Mouse (Mus musculus) kidney, postnatal 25 days (tissue): Measurements from ENCODE around the gene Prg3.

Source experiments
- DNase-seq, 2 experiments: peaks; one replicate each; pipeline ENCODE4 v3.0.0; 2021; ENCODE audit warnings: mixed read lengths in 2 of 2

Gene Prg3

DNA sequence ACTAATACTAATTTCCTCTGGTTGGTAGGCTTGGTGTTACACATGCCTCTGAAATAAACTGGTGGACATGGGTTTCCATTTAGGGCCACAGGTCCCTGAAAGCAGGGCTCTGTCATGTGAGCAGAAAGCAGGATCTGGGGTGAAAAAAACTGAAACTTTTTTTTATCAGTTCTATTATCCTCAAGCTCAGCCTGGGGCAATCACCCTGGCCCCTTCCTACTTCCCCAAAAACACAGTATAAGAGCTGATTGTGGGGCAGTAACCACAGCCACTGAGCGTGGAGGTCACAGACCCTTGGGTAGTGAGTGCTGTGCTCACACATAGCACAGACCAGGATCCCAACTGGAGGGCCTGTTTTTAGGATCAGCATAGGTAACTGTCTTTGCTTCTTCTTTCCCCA is at the start of gene Prg3:
TSS of gene Prg3 (plus strand) at position 286 of the 400 bp plus-strand sequence.
- no peak for DNase-seq

DNA sequence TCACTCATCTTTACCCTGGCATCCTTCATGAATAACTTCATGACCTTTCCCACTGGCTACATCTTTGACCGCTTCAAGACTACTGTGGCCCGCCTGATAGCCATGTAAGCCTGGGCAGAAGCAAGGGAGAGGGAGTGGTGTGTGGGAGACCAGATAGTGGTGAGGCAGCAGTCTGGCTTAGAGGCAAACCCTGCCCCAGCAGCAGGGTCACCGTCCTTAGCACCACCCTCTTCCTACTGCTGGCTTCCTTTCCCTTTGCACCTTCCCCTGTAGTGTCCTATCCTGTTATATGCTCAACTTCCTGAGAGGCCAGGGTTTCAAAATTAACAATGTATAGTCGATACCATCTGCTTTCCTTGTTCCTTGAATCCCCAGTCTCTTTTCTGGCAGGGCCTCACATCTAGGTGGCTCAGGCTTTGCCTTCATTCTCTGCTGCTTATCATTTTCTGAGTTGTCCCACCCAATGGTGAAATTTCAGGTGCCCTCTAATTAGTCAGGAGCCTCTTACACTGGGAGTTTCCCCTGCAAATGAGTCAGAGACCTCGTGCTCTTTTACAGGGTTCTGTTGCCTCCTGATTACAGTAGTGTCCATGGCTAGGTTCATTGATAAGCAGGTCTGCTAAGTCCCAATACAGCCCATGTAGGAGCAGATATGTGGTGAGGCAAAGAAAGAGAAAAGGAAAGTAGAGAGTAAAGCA is 49.6 kb upstream of the Prg3 start:
- DNase-seq: peak; percentile 25 to 56

DNA sequence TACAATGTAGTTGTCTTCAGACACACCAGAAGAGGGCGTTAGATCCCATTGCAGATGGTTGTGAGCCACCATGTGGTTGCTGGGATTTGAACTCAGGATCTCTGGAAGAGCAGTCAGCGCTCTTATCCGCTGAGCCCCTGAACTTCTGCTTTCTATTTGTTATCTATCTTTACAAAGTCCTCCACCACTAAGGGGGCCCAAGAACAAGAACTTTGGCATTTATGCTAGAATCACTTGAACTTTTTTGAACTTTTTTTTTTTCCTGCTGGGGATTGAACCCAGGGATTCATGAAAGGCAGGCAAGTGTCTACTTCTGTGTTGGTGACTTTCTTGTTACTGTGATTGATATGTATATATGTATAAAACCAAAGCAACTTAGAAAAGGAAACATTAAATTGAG is 48.7 kb upstream of the Prg3 start:
- DNase-seq: no peak

DNA sequence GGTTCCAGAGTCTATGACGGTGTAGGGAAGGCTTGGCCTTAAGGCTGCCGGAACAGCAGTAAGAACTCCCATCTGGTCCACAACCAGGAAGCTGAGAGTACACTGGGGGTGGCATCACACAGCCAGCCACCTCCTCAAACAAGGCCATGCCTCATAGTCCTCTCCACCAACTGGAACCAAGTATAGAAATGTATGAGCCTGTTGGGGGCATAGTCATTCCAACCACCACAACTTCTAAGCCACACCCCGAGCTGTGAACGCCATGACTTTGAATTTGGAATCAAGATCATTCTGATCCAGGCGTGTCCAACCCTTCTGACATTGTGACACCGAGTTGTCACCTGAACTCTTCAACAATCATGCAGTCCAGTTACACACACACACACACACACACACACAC is 48.3 kb upstream of the Prg3 start:
- no peak for DNase-seq

DNA sequence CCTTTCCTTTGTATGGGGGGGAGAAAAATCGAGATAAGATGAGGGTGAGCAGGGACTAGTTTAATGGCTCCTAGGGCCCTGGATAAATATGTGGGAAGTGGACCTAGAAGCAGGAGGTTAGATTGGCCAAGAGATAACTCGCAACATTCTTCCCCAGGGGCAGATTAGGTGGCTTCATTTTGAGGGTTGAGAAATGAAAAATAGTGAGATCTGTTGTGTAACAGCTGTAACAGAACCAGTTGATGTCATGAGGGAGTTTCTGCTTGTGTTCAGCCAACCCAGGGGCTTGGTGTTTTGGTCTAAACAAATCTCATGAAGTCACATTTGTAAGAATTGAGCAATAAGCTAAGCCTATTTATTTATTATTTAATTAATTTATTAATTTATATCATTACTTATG is 46.7 kb upstream of the Prg3 start:
- no peak for DNase-seq

DNA sequence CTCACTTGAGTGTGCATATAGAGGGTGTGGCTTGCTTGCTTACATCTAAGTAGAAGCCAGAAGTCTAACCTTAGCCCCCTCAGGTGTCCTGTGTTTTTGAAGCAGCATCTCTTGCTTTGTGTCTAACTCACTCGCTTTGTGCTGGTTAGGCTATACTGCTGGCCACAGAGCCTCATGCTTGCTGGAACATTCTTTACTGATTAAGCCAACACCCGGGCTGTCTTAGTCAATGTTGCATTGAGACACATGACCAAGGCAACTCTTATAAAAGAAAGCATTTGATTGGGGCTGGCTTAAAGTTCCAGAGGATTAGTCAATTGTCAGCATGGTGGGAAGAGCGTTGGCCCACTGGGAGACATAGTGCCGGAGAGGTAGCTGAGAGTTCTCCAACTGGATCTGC is 46.2 kb upstream of the Prg3 start:
- no peak for DNase-seq

DNA sequence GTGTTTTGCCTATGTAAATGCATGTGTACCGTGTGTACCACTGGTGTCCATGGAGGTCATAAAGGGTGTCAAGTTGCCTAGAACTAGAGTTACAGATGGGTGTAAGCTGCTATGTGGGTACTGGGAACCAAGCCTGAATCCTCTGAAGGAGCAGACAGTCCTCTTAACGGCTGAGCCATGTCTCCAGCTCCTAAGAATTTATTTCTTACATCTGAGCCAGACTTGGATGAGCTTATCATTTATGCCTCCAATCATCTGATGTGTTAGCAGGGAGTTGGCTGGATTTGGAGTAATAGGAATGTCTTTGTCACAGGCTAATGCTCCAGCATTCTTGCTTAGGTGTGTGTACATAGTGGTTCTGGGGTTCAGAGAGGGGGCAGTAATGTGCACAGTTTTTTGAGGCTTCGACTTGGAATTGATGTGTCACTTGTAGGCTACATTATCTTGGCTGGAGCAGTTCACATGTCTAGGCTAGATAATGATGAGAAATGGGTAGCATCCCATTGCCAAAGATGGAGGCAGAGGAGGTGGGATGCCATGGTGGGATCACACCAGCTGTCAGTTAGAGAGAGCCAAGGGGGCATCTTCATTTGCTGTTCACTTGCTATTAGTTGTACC is 40.8 kb upstream of the Prg3 start:
- no peak for DNase-seq

DNA sequence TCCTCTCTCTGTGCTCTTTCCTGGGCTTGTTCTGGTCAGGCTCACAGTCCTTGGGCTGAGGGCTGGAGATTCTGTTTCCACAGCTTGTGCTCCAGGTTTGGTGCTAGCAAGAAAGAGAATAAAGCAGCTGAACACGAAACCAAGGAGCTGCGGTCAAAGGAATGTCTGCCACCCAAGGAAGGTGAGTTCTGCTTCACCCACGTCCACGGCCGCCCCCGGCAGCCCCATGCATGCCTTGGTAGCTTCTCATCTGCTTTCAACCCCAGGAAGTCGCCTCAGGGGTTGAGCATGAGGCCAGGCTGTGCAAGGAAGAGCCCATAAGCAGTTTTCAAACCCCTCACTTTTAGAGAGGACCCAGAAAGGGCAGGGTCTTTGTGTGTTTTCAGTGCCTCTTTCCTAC is 39.8 kb upstream of the Prg3 start:
- no peak for DNase-seq

DNA sequence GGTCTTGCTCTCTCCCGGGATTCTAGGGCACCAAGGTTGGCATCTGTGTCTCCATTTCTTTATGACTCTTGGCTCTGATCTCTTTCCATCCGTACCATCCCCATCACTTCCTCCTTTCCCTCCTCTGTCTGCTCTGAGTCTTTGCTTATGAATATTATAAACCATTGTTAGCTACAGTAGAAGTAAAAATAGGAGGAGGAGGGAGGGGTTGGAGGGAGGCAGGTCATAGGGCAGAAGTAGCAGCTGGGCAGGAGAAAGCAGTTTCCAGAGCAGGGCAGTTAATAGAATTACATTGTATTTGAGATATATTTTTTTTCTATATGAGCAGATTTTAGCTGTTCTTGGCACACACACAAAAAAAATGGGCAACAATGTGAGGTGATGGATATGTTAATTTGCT is 39.3 kb upstream of the Prg3 start:
- no peak for DNase-seq

DNA sequence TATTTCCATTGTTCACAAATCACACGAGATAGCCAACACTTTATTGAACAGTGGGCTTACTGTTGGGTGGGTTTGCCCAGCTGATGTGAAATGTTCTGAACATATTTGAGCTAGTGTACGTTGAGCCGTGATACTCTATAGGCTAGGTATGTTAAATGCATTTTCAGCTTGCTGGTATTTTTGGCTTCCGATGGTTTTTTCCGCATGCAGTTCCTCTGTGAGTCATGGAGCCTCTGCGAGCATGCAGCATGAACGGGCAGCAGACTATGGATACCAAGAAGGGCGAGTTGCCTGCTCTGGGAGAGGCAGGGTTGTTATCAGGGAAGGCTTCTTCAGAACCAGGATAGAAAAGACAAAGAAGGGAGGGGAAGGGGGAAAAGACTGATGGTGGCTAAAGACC is 37.0 kb upstream of the Prg3 start:
- no peak for DNase-seq

DNA sequence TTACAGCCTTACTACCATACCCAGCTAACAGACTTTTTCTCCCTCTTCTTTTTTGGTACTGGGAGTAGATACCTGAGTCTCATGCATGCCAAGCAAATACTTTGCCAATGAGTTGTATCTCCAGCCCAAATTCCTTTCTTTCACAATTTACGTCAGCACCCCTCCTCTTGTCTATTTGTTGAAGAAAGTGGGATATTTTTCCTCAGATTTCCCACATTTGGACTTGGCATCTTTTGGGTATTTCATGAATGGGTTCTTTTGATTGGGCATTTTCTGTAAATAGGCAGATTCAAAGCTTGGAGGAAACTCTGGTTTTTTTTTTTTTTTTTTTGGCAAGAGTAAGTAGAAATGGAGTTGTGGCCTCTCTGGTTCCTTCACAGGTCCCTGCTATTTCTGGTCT is 35.8 kb upstream of the Prg3 start:
- DNase-seq: no peak

DNA sequence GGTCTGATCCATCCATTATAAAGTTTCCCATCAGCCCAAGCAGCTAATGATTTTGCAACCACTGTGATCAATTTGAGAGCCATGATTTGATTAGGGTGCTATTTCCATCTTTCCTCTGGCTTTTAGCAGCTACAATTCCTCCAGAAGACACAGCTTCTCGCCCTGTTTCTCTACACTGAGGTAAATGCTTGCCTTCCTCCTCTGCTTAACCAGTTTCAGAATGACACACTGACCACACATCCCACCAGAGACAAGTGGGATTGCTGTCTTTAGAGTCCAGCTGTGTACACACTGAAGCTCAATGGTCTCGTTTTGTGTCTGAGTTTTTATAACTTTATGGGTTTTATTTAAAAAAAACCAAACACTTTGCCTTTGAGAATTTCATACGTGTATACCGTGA is 35.3 kb upstream of the Prg3 start:
- DNase-seq: no peak

DNA sequence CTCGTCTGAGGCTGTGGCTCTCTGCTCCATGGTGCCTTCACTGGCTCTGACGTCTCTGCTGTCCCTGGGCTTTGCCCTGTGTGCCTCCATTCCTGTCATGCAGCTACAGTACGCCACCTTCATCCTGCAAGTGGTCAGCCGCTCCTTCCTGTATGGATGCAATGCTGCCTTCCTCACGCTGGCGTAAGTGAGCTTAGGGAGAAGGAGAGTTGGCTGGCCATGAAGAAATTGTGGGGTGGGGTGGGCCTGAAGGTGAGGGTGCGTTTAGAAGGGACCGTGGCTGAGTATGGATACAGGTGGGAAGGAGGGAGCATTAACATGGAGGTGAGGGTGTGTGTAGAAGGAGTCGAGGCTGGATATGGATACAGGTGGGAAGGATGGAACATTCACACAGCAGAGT is 32.6 kb upstream of the Prg3 start:
- no peak for DNase-seq

DNA sequence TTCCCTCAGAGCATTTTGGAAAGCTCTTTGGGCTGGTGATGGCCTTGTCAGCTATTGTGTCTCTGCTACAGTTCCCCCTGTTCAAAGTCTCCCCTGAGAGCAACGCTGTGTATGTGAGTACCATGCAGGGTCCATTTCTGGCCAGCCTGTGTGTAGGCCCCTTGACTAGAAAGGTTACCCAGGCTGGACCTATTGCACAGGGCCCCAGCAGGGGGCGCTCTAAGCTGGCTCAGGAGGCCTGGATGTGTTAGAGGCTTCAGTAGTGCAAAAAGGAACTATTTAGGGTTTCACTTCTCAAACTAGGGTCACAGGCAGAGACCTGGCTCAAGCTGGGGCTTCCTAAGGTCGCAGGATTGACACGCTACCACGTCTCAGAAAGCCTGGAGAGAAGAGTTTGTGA is 31.7 kb upstream of the Prg3 start:
- DNase-seq: peak; percentile 45 to 57

DNA sequence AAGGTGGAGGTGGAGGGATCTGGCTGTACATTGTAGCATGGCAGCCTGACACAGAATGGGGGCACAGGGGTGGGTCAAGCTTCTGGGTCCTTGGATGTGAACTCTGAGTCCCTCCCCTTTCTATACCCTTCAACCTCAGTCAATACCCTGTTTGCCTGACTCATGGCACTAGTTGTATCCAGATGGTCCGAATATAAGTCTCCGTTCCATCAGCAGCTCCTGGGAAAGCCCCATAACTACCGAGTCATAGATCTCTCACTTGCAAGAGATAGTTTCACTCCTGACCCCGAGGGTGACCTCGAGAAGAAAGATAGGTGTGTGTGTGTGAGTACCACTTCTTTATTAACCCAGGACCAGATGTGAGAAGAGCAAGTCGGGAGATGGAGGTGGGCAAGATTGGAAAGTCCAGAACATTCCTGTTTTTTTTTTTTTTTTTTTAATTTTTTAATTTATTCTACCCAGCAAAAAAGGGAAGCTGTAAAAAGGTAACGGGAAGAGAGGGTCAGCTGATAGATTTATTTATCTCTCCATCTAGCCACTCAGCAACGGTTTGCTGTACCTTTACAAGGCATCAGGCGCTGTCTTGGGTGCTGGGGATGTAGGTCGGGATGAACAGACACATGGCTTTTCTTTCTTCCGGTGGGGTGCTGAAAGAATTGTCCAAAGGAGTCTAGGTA is 29.3 kb upstream of the Prg3 start:
- DNase-seq: no peak

DNA sequence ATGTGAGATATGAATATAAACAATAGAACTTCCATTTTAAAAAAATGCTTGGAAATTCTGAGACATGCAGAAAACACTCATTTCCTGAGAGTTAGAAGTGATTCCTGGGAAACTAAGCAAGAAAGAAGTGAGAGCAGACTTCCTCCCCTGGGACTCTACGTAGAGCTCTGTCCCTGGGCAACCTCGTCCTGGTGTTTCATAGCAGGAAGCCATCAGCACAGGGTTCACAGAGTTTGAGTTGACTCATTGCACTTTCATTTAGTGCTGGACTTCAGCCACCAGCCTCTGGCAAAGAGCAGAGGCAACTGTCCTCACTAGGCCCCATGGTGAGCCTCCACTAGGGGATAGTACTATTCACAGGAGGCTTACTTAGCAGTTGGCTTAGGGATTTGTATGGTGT is 26.7 kb upstream of the Prg3 start:
- peak; percentile 74 to 86 for DNase-seq

DNA sequence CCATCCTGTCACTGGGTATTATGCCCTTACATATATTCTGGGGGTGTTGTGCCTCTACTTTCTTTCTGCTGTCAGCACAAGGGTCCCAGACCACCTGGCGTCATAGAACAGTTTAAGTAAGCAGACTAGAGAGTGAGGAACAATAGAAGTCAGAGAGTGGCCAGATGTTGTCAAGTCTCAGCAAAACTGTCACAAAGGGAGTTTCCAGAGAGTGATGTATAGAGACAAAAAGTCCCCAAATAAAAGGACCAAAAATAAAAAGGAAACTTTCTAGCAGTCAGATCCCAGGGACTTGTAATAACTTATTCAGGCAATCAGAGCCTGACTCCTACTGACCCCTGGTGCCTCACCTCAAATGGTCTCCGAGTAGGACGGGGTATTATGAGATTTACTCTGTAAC is 26.1 kb upstream of the Prg3 start:
- no peak for DNase-seq

DNA sequence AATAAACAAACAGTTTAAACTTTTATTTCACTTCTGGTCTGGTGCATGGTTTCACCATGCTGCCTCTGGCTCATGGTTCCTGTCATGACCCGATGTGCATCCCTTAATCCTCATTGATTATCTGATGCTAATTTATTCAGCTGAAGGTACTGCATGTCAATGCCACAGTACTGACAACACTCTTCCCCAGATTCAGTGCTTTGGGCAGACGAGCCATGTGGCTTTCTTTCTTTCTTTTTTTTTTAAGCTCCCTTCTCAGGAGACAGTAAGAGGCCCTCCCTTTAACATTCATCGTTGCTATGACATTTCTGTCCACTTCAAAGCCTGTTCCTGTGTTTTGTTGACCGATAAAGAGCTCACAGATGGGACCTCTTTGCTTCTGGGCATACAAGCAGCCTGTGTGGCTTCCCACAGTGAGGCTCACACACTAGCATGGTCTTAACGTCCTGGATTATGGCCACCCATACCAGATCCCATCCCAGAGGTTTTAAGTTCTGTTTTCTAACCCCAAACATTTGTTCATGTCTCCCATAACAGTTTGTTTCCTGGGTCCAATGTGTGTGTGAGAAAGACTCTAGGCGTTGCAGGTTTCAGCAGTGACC is 25.0 kb upstream of the Prg3 start:
- DNase-seq: no peak

DNA sequence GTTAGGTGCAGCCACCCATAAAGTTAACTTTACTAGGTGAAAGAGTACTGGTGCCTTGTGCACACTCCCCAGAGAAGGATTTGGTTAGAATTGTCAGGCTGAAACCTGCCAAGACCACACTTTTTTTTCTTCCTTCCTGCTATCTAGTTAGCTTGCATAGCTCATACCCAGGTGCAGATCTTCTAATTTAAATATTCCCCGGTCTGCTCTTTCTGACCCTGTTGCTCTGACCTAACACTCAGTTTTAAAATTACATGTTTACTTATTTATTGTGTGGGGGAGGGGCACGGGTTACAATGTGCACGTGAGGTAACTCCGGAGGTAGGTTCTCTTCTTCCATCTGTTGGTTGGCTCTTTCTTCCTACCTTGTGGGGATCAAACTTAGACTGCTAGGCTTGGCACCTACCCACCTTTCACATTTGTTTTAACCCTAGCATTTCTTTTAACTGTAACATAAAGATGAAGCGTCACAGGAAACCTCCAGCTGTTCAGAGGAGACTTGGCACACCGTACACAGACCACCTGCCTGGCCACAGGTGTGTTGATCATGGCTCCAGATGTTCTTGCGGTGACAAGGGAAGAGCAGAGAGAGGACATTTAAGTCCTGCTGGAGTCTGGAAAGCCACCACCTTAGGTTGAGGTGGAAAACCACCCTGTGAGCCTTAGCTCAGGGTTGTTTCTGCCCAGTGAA is 23.8 kb upstream of the Prg3 start:
- no peak for DNase-seq

DNA sequence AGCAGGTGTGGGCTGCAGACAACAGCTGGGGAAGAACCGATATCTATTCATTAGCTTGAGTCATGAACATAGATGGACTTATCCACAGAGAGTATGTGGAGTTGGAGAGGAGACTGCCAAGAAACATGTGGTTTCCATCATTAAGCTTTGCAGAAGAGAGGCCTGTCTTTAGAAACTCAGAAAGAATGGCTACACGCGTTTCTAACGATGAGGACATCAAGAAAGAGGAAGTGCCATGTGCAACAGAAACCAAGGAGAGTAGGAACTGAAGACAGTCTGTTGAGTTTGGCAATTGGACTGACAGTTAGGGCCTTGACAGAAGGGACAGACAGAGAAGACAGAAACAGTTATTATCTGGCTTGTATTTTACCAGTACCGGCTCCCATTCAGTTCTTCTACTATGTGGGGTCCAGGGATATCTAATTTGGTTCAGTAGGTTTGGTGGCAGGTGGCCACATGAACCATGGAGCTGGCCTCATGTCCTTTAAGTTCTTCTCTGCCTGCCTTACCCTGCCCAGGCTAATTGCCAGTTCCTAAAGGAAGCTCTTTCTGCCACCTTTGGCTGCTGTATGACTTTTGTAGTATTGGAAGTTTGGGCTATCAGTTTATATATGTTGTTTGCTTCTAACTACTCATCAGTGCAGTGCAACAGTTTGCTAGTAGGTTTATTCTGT is 20.6 kb upstream of the Prg3 start:
- no peak for DNase-seq

DNA sequence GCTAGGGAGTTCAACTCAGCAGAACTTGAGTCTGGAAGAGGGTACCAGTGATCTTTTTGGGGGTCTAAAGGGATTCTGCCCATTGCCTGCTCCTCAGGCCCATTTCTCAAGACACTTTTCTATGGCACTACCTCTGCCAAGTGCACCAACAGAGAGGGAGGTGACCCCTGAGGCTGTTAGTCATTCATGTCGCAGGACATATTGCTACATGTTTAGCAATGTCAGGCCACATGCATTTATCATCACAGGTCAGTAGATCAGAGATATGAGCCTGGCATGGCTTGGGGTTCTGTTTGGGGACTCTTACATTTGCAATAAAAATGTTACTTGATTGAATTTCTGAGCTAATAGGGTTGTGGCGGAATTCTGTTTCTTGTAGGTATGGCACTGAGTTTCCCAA is 12.4 kb upstream of the Prg3 start:
- DNase-seq: no peak

DNA sequence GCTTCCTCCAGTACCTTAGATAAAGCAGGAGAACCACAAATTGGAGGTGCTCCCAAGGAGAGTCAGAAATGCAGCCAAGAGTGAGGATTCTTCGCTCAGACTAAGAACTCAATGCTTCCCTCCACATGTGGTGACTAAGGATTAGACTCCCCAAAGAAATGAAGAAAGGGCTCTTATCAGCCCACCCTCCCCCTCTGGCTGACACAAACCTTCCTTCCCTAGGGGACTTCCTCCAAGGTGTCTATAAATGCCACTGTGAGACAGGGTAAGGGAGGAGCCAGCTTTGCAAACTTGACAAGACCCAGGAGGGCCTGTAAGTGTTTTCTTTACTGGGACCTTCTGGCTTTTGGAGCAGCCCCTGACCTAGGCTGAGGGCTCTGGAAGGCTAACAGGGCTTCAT is 7.8 kb upstream of the Prg3 start, which contains the start of gene Prg2:
TSS of gene Prg2 (plus strand) at position 274 of the 400 bp plus-strand sequence.
- DNase-seq: no peak

DNA sequence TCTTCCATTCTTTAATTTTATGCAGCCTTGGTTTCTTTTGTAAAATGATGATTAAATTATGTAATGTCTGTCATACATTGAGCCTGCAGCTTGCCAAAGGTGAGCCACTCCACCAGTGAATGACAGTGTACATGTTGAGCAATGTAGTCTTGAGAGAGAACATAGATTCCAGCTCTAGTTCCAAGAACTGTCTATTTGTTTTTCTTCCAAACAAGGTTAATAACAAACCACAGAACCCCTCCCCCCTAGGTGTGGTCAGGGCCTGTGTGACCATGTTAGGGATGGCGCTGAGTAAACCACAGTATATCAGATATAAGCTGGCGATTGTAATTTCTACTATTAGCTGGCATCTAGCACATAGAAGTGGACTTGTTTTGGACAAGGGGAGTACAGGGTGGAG is 8.4 kb downstream of the Prg3 start:
- DNase-seq: no peak
